Mouse (Mus musculus): Measurements from ENCODE around the gene Psmg1.
"Not testable (repeated sequence)": the region's sequence is repeated elsewhere in the genome, so short reads cannot be mapped to it uniquely, and the experiment has no call there.

DNA sequence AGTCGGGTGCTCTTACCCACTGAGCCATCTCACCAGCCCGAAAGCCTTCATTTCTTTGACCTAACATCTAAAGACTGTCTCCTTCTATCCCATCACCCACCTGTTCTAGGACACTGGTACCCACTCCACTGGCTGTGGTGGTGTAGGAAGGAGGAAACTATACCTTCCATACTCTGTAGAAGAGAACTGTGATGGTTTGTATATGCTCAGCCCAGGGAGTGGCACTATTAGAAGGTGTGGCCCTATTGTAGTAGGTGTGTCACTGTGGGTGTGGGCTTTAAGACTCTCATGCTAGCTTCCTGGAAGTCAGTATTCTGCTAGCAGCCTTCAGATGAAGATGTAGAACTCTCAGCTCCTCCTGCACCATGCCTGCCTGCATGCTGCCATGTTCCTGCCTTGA is 30.1 kb downstream of the Psmg1 start:
- not testable (repeated sequence) for TF ChIP-seq CTCF (IDR thresholded peaks at IDR 0.05; ENCODE audit: low read depth, low read length); POLR2A (IDR thresholded peaks at IDR 0.05; ENCODE audit: extremely low read depth, insufficient read depth, low read length)

Data from liver, adult 2 months (tissue).